Mouse (Mus musculus): ENCODE results near the gene Rps6ka2. TPM values are rescaled to one million over a fixed set of nuclear protein-coding genes. Genes with fewer than 3 reads are reported as not detected.

Rps6ka2 gene
- total RNA-seq, 1 experiment from 2014 or later: 9.7 TPM

DNA sequence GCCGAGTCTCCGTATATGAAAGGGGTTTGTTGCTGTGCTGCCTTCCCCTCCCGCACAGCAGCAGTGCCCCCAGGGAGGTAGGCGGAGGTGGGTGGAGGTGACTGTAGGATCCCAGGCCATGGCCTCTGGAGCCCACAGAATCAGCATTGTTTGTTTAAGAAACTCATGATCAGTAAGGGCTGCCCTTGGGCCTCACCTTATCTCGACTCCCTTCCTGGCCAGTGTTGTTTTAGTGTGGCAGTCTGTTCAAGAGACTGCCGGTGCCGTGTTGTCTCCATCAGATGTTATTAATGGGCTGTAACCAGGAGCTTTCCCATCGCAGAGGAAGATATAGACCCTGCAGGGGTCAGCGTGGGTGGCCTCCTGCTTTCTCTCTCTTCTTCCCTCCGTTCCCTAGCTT is 90.4 kb downstream of the Rps6ka2 start:
- no peak for ATAC-seq (ENCODE audit: extremely low read depth, insufficient number of reproducible peaks, low FRiP score, poor library complexity, severe bottlenecking)

DNA sequence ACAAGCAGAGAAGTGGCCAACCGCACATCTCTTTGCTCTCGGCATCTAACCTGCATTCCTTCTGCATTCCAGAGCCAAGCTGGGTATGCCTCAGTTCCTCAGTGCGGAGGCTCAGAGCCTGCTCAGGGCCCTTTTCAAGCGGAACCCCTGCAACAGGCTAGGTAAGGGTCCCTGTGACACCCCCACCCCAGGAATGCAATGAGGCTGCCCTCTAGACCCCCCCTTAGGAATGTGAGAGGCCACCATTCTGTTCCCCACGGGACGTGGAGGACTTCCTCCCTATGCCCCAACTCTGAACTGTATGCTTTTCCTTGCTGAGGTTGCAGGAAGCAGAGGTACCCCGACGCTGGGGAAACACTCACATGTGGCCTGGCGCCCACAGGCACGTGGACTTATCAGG is 92.1 kb downstream of the Rps6ka2 start:
- no peak for ATAC-seq (ENCODE audit: extremely low read depth, insufficient number of reproducible peaks, low FRiP score, poor library complexity, severe bottlenecking)

GRCm38 (mm10) chr17:7262620-7263019 is 92.7 kb downstream of the Rps6ka2 start:
- ATAC-seq (ENCODE audit: extremely low read depth, insufficient number of reproducible peaks, low FRiP score, poor library complexity, severe bottlenecking): no peak

GRCm38 (mm10) chr17:7264610-7265009 is 94.7 kb downstream of the Rps6ka2 start:
- no peak for ATAC-seq (ENCODE audit: extremely low read depth, insufficient number of reproducible peaks, low FRiP score, poor library complexity, severe bottlenecking)

DNA sequence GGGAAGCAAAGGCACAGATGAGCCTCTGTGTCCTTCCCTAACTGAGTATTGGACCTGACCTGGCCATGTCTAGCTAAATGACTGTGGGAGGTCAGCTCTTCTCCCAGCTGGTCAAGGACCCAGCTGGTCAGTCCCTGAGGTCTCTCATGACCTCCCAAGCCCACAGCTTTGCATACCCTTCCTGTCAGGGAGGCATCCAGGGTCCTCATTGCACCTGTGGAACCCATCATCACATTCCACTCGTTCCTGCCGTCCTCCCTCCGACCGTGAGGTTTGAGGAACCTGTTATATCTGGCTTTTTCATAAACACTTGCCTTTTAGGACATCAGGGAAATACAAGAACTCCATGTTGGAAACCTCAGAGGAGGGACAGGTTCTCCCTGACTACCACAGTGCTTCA is 95.4 kb downstream of the Rps6ka2 start:
- ATAC-seq (ENCODE audit: extremely low read depth, insufficient number of reproducible peaks, low FRiP score, poor library complexity, severe bottlenecking): no peak

DNA sequence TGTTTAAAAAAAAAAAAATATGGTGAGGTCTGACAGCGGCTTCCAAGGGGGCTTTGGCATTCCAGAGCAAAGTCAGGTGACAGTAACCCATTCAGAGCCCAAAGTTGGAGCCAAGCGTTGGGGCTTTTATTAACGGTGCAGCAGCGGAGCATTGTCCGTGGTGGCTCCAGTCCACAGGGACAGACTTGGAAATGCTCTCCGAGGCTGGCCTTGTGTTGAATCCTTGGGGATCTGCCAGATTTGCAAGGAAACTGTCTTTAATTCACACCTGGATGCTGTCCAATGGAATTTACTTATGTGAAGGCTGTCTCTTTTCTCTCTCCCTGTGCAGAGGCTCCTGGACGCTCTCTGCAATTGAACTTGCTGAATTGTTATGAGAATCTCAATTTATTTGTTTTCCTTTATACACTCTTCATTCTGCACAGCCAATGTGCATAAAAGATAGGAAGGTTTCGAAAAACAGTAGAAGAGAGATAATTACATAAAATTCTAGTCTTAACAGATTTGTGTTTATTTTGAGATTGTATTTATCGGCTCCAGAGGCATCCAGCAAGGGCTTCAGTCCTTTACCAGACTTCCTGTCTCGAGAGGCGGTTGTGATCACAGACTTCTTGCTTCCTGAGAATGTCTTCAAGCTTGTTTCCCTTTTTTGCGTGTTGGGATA is 95.9 kb downstream of the Rps6ka2 start:
- ATAC-seq (ENCODE audit: extremely low read depth, insufficient number of reproducible peaks, low FRiP score, poor library complexity, severe bottlenecking): no peak

- no peak for ATAC-seq (ENCODE audit: extremely low read depth, insufficient number of reproducible peaks, low FRiP score, poor library complexity, severe bottlenecking)
Observed at GRCm38 (mm10) chr17:7267843-7268242, 97.9 kb downstream of the Rps6ka2 start.

DNA sequence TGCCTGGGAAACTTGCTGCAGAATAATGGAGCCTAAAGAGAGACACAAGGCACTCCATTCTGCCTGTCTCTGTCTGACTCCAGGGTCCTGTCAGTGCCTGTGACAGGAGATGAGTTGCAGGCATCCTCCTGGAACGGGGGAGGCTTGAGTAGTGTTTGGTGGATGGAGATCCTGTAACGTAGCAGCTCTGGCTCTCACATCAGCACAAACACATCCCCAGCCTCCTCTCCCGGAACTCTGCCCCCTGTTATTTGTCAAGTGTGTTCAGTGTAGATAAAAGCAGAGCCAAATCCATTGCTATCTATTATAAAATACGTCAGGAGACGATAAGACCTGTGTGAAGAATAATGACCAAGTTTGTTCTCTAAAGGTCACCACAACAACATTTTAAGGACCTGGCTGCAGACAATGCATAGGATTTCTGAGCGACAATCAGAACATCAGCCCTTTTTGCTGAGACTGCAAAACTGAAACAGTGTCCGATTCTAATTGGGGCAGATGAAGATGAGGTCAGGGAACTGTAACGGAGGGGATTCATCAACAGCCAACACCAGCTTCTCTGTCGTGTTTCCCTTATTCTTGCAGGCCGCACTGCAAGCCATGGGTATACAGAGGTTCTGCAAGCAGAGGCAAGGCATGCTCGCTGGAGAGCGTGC is 99.4 kb downstream of the Rps6ka2 start:
- no peak for ATAC-seq (ENCODE audit: extremely low read depth, insufficient number of reproducible peaks, low FRiP score, poor library complexity, severe bottlenecking)

GRCm38 (mm10) chr17:7270506-7270905 is 100.6 kb downstream of the Rps6ka2 start:
- no peak for ATAC-seq (ENCODE audit: extremely low read depth, insufficient number of reproducible peaks, low FRiP score, poor library complexity, severe bottlenecking)

DNA sequence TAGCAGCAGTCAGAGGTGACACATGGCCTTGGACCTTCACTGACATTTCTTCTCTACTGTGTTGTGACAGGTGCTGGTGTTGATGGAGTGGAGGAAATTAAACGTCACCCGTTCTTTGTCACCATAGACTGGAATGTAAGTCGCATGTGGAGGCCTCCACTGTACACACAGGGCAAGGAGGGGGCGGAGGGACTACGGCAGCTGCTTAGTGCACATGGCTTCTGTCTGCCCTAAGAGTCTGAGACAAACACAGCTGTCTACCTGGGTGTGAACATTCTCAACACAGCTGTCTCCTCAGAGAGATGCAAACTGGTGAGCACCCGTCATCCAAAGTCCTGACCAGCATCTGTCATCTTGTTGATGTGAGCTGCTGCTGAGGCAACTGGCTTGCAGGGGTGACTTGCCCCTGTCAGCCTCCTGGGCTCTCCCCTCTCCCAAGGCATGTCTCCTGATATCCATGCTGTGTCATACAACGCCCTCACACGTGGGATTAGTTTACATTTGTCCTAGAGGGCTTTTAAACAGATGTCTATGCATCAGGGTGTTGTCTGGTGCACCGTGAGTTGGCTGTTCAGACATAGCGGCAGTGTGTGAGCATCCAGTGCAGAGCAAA is 101.7 kb downstream of the Rps6ka2 start:
- no peak for ATAC-seq (ENCODE audit: extremely low read depth, insufficient number of reproducible peaks, low FRiP score, poor library complexity, severe bottlenecking)

DNA sequence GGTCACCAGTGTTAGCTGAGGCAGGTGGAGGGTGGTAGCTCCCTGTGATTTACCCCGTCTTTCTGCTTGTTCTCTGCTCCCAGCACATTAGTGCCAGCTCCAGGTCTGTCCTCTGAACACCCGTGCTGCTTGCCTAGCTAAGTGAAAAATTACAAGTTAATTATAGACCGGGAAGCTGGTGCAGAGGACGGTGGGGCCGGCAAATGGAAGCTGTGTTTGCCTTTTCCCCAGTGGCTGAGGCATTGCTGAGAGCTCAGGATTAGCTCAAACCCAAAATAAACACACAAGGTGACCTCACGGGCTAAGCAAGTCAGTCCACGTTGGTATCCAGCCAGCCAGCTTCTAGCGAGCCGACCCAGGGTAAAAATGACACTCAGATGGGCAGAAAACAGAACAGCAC is 103.1 kb downstream of the Rps6ka2 start:
- no peak for ATAC-seq (ENCODE audit: extremely low read depth, insufficient number of reproducible peaks, low FRiP score, poor library complexity, severe bottlenecking)

- ATAC-seq (ENCODE audit: extremely low read depth, insufficient number of reproducible peaks, low FRiP score, poor library complexity, severe bottlenecking): no peak
Observed at GRCm38 (mm10) chr17:7273785-7274184, 103.9 kb downstream of the Rps6ka2 start.

GRCm38 (mm10) chr17:7278702-7279242 is 108.9 kb downstream of the Rps6ka2 start:
- no peak for ATAC-seq (ENCODE audit: extremely low read depth, insufficient number of reproducible peaks, low FRiP score, poor library complexity, severe bottlenecking)

GRCm38 (mm10) chr17:7279251-7279650 is 109.3 kb downstream of the Rps6ka2 start:
- no peak for ATAC-seq (ENCODE audit: extremely low read depth, insufficient number of reproducible peaks, low FRiP score, poor library complexity, severe bottlenecking)

DNA sequence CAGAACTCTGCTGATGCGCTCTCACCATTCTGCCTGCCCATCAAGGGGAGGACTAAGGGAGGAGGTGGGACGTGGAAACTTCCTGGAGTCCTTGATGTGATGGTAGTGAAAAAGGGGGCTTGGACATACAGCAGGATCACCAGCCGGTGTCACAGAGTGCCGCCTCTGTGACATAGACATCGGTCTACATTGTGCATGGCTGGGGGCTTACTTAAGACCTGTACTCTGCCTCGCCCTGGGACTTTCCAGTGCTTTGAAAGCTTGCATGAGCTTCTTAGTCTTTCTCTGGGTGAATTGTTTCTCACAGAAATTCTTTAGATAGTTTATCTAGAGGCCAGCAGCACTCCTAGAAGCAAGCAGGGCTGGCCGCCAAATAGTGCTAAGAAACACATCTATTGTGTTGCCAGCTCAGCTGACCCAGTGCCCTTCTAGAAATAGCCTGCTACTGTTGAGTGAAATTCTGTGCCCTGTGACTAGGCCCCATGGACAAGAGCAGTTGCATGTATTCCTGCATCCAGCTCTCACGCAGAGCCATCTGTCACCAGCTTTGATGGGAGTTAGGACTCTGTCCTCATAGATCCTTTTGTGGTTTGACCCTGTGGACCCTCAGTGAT is 114.5 kb downstream of the Rps6ka2 start:
- ATAC-seq (ENCODE audit: extremely low read depth, insufficient number of reproducible peaks, low FRiP score, poor library complexity, severe bottlenecking): no peak

GRCm38 (mm10) chr17:7285292-7285691 is 115.4 kb downstream of the Rps6ka2 start:
- ATAC-seq (ENCODE audit: extremely low read depth, insufficient number of reproducible peaks, low FRiP score, poor library complexity, severe bottlenecking): no peak

DNA sequence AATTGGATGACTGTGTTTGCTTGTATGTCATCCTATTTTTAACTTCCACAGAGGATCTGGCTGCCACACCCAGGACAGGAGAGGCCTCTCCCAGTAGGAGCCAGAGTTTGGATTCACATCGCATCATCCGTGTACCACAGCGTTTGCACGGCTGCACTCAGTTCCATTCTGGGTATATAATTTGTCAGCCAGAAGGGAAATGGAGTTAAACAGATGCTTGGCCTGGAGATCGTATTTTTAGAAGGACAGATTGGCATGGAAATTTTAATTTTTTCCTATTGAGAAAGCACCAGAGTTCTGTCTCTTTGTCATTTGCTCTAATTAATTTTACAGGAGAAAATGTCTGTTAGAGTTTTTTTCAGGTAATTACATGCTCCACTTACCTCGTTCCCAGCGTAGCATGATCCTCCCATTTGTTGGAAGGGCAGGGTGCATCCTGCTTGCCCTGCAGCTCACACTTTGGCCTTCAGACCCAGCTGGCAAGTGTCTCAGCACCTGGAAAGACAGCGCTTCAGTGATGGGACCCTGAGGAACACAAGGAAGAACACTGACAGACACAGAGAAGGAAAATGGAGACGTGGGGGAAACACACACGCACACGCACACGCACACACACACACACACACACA is 116.6 kb downstream of the Rps6ka2 start:
- no peak for ATAC-seq (ENCODE audit: extremely low read depth, insufficient number of reproducible peaks, low FRiP score, poor library complexity, severe bottlenecking)

GRCm38 (mm10) chr17:7292012-7292684 is 122.2 kb downstream of the Rps6ka2 start:
- no peak for ATAC-seq (ENCODE audit: extremely low read depth, insufficient number of reproducible peaks, low FRiP score, poor library complexity, severe bottlenecking)
